Mouse (Mus musculus) central nervous system, embryonic 18 days (tissue): ENCODE data around the gene Dnajb12. TPM values are rescaled to one million over a fixed set of nuclear protein-coding genes. Genes with fewer than 3 reads are reported as not detected.

ENCODE experiments used
- polyA plus RNA-seq: library from polyadenylated mRNA; depleted of rRNA; stranded (reverse); fragments of >200 nt; gene quantifications from 2 replicates; pipeline ENCODE4 v1.2.3, GENCODE M21; 2012; rRNA removed

Dnajb12 gene
- 22.7 and 24.4 TPM in 2 replicates for polyA plus RNA-seq

GRCm38 (mm10) chr10:59879255-59880028 is at the start of gene Dnajb12:
TSS of gene Dnajb12 (plus strand) at chr10:59879556.

Other genes with a start within 250 kb of the Dnajb12 start
- gene Micu1, start 177.1 kb upstream of the Dnajb12 start, polyA plus RNA-seq, result 88.3 and 92.9 TPM in 2 replicates
- 127 and 135 TPM in 2 replicates for gene Ddit4, start 72.3 kb downstream of the Dnajb12 start, polyA plus RNA-seq
- 37.9 and 38.8 TPM in 2 replicates for gene Ascc1, start 123.2 kb downstream of the Dnajb12 start, polyA plus RNA-seq
- gene Anapc16, start 123.6 kb downstream of the Dnajb12 start, polyA plus RNA-seq, result 95.2 and 102 TPM in 2 replicates
- 156 and 172 TPM in 2 replicates for gene Spock2, start 226.7 kb downstream of the Dnajb12 start, polyA plus RNA-seq